Mouse (Mus musculus) forebrain, embryonic 12.5 days (tissue): ENCODE results near the gene Gm4307. TPM values are rescaled to one million over a fixed set of nuclear protein-coding genes. Genes with fewer than 3 reads are reported as not detected.
"Not testable (repeated sequence)": the region's sequence is repeated elsewhere in the genome, so short reads cannot be mapped to it uniquely, and the experiment has no call there.

Source experiments
- ATAC-seq: fragments of 200-750 bp; cut with Nextera tagmentation; 2 replicates; pipeline ENCODE4 v1.8.0; 2017; ENCODE audit warnings: moderate TSS enrichment; ENCODE audit not compliant: low FRiP score
- H3K27ac ChIP-seq: fragments of 300-500 bp; sonication (generic); 2 replicates; pipeline ENCODE4 v1.5.1; 2016; ENCODE audit warnings: mild to moderate bottlenecking
- H3K27me3 ChIP-seq: fragments of 300-500 bp; sonication (generic); 2 replicates; pipeline ENCODE4 v1.6.1; 2016; ENCODE audit warnings: mild to moderate bottlenecking
- H3K36me3 ChIP-seq: fragments of 300-500 bp; sonication (generic); replicated peaks from 2 replicates; pipeline ENCODE4 v1.6.1; 2016; ENCODE audit warnings: mild to moderate bottlenecking
- H3K4me1 ChIP-seq: fragments of 300-500 bp; sonication (generic); 2 replicates; pipeline ENCODE4 v1.6.1; 2016
- H3K4me2 ChIP-seq: fragments of 300-500 bp; sonication (generic); 2 replicates; pipeline ENCODE4 v1.6.1; 2016; ENCODE audit warnings: mild to moderate bottlenecking, moderate library complexity
- H3K4me3 ChIP-seq: fragments of 300-500 bp; sonication (generic); replicated peaks from 2 replicates; pipeline ENCODE4 v1.5.1; 2016; ENCODE audit warnings: mild to moderate bottlenecking
- H3K9ac ChIP-seq: fragments of 300-500 bp; sonication (generic); 2 replicates; pipeline ENCODE4 v1.6.1; 2016; ENCODE audit warnings: mild to moderate bottlenecking
- H3K9me3 ChIP-seq: fragments of 300-500 bp; sonication (generic); 2 replicates; pipeline ENCODE4 v1.6.1; 2016
- WGBS: fragments of 180-500 bp; shearing (Covaris S2); methylation state at CpG from one replicate; pipeline ENCODE4 v1.1.7; 2016; 5-methylcytosine and 5-hydroxymethylcytosine counted together
- polyA plus RNA-seq: library from polyadenylated mRNA; unstranded; fragments of >200 nt; fragmentation: Nextera tagmentation; extraction: Ambion mirVana; gene quantifications from 2 replicates; pipeline ENCODE4 v1.2.1, GENCODE M21; 2016

Gene Gm4307
- polyA plus RNA-seq = not detected in 2 replicates

- not testable (repeated sequence) for ATAC-seq, H3K9ac ChIP-seq
- WGBS = no CpG with 5 or more reads among the region's 3 CpGs
These were observed at the start of gene Gm4307 for GRCm38 (mm10) chr10:100361038-100361437. Gm4307 (plus strand) TSS chr10:100361338.

DNA sequence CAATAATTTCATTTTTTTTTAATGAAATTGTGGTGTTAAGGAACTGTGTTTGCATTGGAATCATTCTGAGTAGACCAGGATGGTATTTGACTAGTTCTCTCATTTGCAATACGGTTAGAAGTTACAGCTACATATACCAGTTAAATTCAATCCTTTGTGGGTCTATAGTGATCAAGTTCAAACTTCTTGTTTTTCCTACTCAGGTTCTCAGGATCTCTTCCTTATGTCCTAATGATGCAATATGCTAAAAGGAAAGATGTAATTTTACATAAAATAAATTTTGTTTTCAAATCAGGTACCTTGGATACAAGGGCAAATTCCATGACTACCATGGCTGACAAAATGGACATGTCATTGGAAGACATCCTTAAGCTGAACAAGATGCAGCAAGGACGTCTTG, 25.8 kb upstream of the Gm4307 start, which contains the start of gene Gm4301:
Gene Gm4301 (plus strand): TSS at position 301 of the 400 bp plus-strand sequence.
- H3K9me3 ChIP-seq, H3K4me3 ChIP-seq, H3K27ac ChIP-seq, H3K4me1 ChIP-seq, H3K4me2 ChIP-seq, ATAC-seq, H3K36me3 ChIP-seq, H3K9ac ChIP-seq, H3K27me3 ChIP-seq: not testable (repeated sequence)
- no CpG with 5 or more reads among the region's 2 CpGs for WGBS

More at GRCm38 (mm10) chr10:100361038-100361437, at the start of gene Gm4307:
- not testable (repeated sequence) for H3K36me3 ChIP-seq, H3K4me3 ChIP-seq, H3K4me1 ChIP-seq, H3K9me3 ChIP-seq, H3K27me3 ChIP-seq, H3K27ac ChIP-seq, H3K4me2 ChIP-seq

DNA sequence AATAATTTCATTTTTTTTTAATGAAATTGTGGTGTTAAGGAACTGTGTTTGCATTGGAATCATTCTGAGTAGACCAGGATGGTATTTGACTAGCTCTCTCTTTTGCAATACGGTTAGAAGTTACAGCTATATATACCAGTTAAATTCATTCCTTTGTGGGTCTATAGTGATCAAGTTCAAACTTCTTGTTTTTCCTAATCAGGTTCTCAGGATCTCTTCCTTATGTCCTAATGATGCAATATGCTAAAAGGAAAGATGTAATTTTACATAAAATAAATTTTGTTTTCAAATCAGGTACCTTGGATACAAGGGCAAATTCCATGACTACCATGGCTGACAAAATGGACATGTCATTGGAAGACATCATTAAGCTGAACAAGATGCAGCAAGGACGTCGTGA, 20.6 kb upstream of the Gm4307 start, which contains the start of gene Gm4302:
Gene Gm4302 (plus strand): TSS at position 301 of the 400 bp plus-strand sequence.
- not testable (repeated sequence) for H3K27me3 ChIP-seq, ATAC-seq, H3K4me3 ChIP-seq, H3K9ac ChIP-seq, H3K4me2 ChIP-seq, H3K27ac ChIP-seq, H3K9me3 ChIP-seq, H3K36me3 ChIP-seq, H3K4me1 ChIP-seq
- no CpG with 5 or more reads among the region's 3 CpGs for WGBS

- not testable (repeated sequence) for ATAC-seq, H3K36me3 ChIP-seq, H3K9me3 ChIP-seq, H3K27me3 ChIP-seq, H3K27ac ChIP-seq, H3K4me3 ChIP-seq, H3K4me1 ChIP-seq, H3K9ac ChIP-seq, H3K4me2 ChIP-seq
- no CpG with 5 or more reads among the region's 3 CpGs for WGBS
These were observed 15.5 kb upstream of the Gm4307 start, which contains the start of gene Gm4303 for GRCm38 (mm10) chr10:100345672-100346071. Gm4303 (plus strand) TSS chr10:100345972.

- not testable (repeated sequence) for ATAC-seq, H3K4me1 ChIP-seq, H3K27ac ChIP-seq, H3K9ac ChIP-seq, H3K36me3 ChIP-seq, H3K27me3 ChIP-seq, H3K9me3 ChIP-seq, H3K4me2 ChIP-seq, H3K4me3 ChIP-seq
- no CpG with 5 or more reads among the region's 3 CpGs for WGBS
These were observed 10.3 kb upstream of the Gm4307 start, which contains the start of gene Gm4305 for GRCm38 (mm10) chr10:100350793-100351192. Gm4305 (plus strand) TSS chr10:100351093.

DNA sequence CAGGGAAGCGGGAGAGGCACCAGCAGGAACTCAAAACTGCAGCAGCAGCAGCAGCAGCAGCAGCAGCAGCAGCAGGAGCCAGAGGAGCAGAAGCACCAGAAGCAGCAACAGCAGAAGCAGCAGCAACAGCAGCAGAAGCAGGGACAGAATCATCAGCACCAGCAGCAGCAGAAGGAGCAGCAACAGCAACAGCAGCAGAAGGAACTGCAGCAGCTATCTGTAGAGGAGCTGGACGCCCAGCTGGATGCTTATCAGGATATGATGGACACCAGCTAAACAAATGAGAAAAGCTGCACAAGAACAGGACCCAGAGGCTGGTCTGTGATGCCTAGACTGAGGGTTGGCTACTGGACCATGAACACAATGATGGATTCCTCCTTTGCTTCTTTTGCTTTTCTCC, 4.3 kb upstream of the Gm4307 start:
- H3K27me3 ChIP-seq = not testable (repeated sequence)

GRCm38 (mm10) chr10:100382460-100382859, 21.3 kb downstream of the Gm4307 start, which contains the start of gene Gm4312:
Gm4312 (minus strand) TSS chr10:100382560.
- not testable (repeated sequence) for H3K9me3 ChIP-seq, H3K27ac ChIP-seq, ATAC-seq, H3K27me3 ChIP-seq, H3K4me2 ChIP-seq, H3K9ac ChIP-seq, H3K36me3 ChIP-seq, H3K4me1 ChIP-seq, H3K4me3 ChIP-seq
- no CpG with 5 or more reads among the region's 2 CpGs for whole genome bisulfite sequencing

More for the DNA sequence above, 4.3 kb upstream of the Gm4307 start:
- not testable (repeated sequence) for H3K36me3 ChIP-seq, H3K4me1 ChIP-seq, ATAC-seq, H3K9ac ChIP-seq, H3K9me3 ChIP-seq, H3K4me3 ChIP-seq, H3K27ac ChIP-seq, H3K4me2 ChIP-seq
- 78% methylated on average over 2 of the region's 2 CpGs for WGBS

DNA sequence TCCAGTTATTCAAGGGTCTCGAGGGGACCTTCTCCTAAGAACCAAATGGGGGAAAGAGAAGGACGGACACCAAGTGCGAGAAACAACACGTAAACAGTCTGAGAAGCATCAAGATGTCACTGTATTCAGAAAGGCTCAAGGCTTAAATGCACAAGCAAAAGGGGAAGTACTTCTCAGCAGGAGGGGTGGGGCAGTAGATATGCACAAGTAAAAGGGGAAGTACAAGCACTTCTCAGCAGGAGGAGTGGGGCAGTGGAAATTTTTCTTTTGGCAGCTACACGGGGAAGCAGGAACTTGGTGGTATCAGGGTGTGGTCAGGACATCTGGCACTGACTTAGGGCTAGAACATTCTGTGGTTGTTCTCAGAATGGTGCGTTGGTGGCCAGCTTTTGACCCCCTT, 41.2 kb downstream of the Gm4307 start:
- not testable (repeated sequence) for ATAC-seq, H3K9ac ChIP-seq, H3K4me2 ChIP-seq, H3K9me3 ChIP-seq, H3K27me3 ChIP-seq, H3K27ac ChIP-seq, H3K4me3 ChIP-seq, H3K4me1 ChIP-seq, H3K36me3 ChIP-seq
- 87% methylated on average over 6 of the region's 6 CpGs for WGBS

Other genes with a start within 250 kb of the Gm4307 start
- gene Gm4301, start 25.7 kb upstream of the Gm4307 start, polyA plus RNA-seq = not detected in 2 replicates
- not detected in 2 replicates for gene Gm4302, start 20.5 kb upstream of the Gm4307 start, polyA plus RNA-seq
- not detected in 2 replicates for gene Gm4303, start 15.4 kb upstream of the Gm4307 start, polyA plus RNA-seq
- not detected in 2 replicates for gene Gm4305, start 10.2 kb upstream of the Gm4307 start, polyA plus RNA-seq
- gene Gm4312, start 21.2 kb downstream of the Gm4307 start, polyA plus RNA-seq = not detected in 2 replicates
- 20.0 and 20.5 TPM in 2 replicates for gene Tmtc3, start 126.0 kb downstream of the Gm4307 start, polyA plus RNA-seq
- 8.5 and 9.3 TPM in 2 replicates for gene Cep290, start 126.2 kb downstream of the Gm4307 start, polyA plus RNA-seq
- gene 4930430F08Rik, start 229.1 kb downstream of the Gm4307 start, polyA plus RNA-seq = 11.4 and 11.9 TPM in 2 replicates
- gene 1700017N19Rik, start 229.1 kb downstream of the Gm4307 start, polyA plus RNA-seq = not detected in 2 replicates